Mouse (Mus musculus) stomach, embryonic 16.5 days (tissue): Measurements from ENCODE around the gene Cerkl. TPM values are rescaled to one million over a fixed set of nuclear protein-coding genes. Genes with fewer than 3 reads are reported as not detected.
A peak's percentile ranks its signal among the peaks of the same experiment; 100 is the strongest.

Source experiments
- ATAC-seq: fragments of 200-750 bp; cut with Nextera tagmentation; 2 replicates; pipeline ENCODE4 v1.8.0; 2017; ENCODE audit warnings: moderate number of reproducible peaks, moderate TSS enrichment; ENCODE audit not compliant: insufficient read depth, low FRiP score
- H3K27ac ChIP-seq: fragments of 300-500 bp; sonication (generic); 2 replicates; pipeline ENCODE4 v1.5.1; 2014; ENCODE audit warnings: low read length
- H3K27me3 ChIP-seq: fragments of 300-500 bp; sonication (generic); 2 replicates; pipeline ENCODE4 v1.6.1; 2014; ENCODE audit warnings: low read length, control low read depth, mixed read lengths; ENCODE audit not compliant: control insufficient read depth, insufficient read depth
- H3K36me3 ChIP-seq: fragments of 300-500 bp; sonication (generic); 2 replicates; pipeline ENCODE4 v1.6.1; 2014; ENCODE audit warnings: low read length; ENCODE audit not compliant: control insufficient read depth, insufficient read depth
- H3K4me1 ChIP-seq: fragments of 300-500 bp; sonication (generic); 2 replicates; pipeline ENCODE4 v1.6.1; 2014; ENCODE audit warnings: low read length, control low read depth, mixed read lengths; ENCODE audit not compliant: control insufficient read depth, insufficient read depth
- H3K4me2 ChIP-seq: fragments of 300-500 bp; sonication (generic); 2 replicates; pipeline ENCODE4 v1.6.1; 2014; ENCODE audit warnings: low read depth, low read length, mixed read lengths
- H3K4me3 ChIP-seq: fragments of 300-500 bp; sonication (generic); replicated peaks from 2 replicates; pipeline ENCODE4 v1.5.1; 2014; ENCODE audit warnings: mild to moderate bottlenecking, low read length
- H3K9ac ChIP-seq: fragments of 300-500 bp; sonication (generic); 2 replicates; pipeline ENCODE4 v1.6.1; 2014; ENCODE audit warnings: low read length
- H3K9me3 ChIP-seq: fragments of 300-500 bp; sonication (generic); replicated peaks from 2 replicates; pipeline ENCODE4 v1.6.1; 2016; ENCODE audit warnings: low read length, control low read depth; ENCODE audit not compliant: control insufficient read depth
- WGBS: fragments of 180-500 bp; shearing (Covaris S2); extraction: QIAGEN DNeasy Blood & Tissue Kit; methylation state at CpG from one replicate; pipeline ENCODE4 v1.1.7; 2014; 5-methylcytosine and 5-hydroxymethylcytosine counted together
- polyA plus RNA-seq: library from polyadenylated mRNA; unstranded; fragments of >200 nt; fragmentation: Nextera tagmentation; extraction: Ambion mirVana; gene quantifications from 2 replicates; pipeline ENCODE4 v1.2.1, GENCODE M21; 2015

The Cerkl gene
- polyA plus RNA-seq, 1 experiment from 2014 or later = 1.7 TPM

DNA sequence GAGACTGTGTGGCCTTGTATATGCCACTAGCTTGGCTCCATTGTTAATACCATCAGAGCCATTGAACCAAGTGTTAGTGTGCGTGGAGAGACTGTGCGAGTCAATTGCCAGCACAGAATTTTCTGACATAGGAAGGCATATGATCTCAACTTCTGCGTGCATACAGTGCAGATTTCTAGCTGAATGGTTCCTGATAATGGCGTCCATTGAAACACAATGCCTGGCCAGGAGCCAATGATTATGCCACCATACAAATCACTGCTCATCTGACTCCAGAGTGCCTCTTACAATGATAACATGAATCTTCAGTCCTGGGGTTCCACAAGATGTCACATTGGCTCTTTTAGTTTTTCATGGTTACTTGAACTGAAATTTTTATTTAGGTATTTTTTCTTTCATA, 7.2 kb downstream of the Cerkl start:
- Histone ChIP-seq H3K4me2 (no peak overlapping the region), H3K4me3 (no peak overlapping the region), H3K4me1 (0 out of 2 replicates have a peak, but pooled peaks cover 3% of the 10 kb centered on the region), H3K36me3 (no peaks in the 10 kb centered on the region), H3K9me3 (no peaks in the 10 kb centered on the region), H3K9ac (no peak overlapping the region), H3K27ac (no peak overlapping the region), H3K27me3 (peaks cover 8% of the 10 kb centered on the region)
- WGBS = 67% methylated on average over 4 of the region's 4 CpGs
- no peak for ATAC-seq

DNA sequence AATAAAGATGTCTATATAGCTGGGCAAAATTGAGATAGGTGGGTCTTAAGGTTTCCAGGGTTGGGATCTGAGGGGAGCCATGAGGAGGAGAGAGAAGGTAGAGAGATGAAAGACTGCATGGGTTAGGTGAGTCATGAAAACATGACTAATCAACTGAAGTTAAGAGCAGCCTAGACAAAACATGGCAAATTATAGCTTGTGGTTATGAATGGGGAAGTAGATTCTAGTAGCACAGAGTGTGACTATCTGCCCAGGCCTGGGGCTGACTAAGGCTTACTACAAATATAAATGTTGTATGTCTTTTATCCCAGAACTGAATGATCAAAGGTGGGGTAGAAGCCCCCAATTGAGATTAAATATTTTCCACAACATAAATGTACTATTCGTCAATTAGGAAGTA, 9.4 kb downstream of the Cerkl start:
- WGBS = 85% methylated on average over 1 of the region's 1 CpGs
- no peak for ATAC-seq
- no peaks in the 10 kb centered on the region for H3K4me1 ChIP-seq

DNA sequence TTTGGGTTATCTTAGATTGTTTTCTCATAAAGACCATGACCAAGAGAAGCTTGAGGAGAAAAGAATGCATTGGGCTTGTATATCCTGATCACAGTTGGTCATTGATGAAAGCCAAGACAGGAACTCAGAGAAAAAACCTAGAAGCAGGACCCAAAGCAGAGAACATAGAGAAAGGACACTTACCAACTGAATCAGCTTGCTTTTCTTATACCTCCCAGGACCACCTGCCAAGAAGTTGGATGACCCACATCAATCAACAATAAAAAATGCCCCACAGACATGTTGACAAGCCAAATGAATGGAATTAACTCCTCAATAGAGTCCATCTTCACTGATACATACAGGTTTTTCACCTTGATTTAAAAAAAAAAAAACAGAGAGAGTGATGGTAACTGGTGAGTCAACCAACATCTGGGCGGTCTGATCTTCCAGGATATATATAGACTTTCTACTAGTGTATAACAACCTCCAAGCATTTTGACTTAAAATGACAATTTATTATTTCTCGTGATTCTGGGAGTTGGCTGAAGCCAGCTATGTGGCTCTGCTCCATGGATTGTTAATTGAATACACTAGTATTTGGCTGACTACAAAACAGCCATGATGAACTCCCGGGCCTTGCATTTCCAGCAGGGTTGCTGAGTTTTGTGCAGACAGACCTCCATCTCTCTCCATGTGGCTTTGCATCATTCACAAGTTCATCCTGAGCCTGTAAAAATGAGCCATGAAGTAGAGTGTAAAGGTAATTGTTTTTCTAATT, 12.5 kb downstream of the Cerkl start:
- Histone ChIP-seq H3K4me3 (no peak overlapping the region), H3K27me3 (no peaks in the 10 kb centered on the region), H3K9ac (no peak overlapping the region), H3K4me2 (no peak overlapping the region), H3K4me1 (no peaks in the 10 kb centered on the region), H3K36me3 (no peaks in the 10 kb centered on the region), H3K27ac (no peak overlapping the region), H3K9me3 (no peaks in the 10 kb centered on the region)
- 83% methylated on average over 3 of the region's 3 CpGs for WGBS
- no peak for ATAC-seq

More for the DNA sequence above, 9.4 kb downstream of the Cerkl start:
- no peak overlapping the region for H3K4me3 ChIP-seq
- no peaks in the 10 kb centered on the region; the same call in 1 of the 2 replicates for H3K27me3 ChIP-seq
- no peak overlapping the region for H3K27ac ChIP-seq
- H3K9ac ChIP-seq = no peak overlapping the region
- no peaks in the 10 kb centered on the region for H3K9me3 ChIP-seq
- H3K4me2 ChIP-seq = no peak overlapping the region
- no peaks in the 10 kb centered on the region for H3K36me3 ChIP-seq

DNA sequence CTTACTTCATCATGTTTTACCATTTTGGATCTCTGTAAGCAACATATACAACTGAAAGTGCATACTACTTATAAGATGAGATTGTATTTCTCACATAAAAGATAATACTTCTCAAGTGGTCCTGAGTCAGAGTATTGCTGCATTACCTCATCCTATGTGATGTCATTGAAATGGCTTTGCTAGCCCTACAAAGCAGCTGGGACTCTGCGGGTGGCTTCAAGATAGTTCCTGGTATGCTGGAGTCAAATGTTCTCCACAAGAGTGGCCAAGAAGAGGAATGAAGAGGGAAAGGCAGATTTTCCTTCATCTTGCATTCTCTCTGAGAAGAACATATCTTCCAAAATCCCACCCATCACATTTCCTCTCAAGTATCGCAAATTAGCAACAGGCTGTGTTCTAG, 13.2 kb downstream of the Cerkl start:
- H3K4me1 ChIP-seq = no peaks in the 10 kb centered on the region
- H3K27ac ChIP-seq = no peak overlapping the region
- no peak overlapping the region for H3K4me2 ChIP-seq
- H3K36me3 ChIP-seq = no peaks in the 10 kb centered on the region
- no peaks in the 10 kb centered on the region for H3K9me3 ChIP-seq
- no peak for ATAC-seq
- H3K27me3 ChIP-seq = no peaks in the 10 kb centered on the region
- no peak overlapping the region for H3K9ac ChIP-seq
- 91% methylated on average over 2 of the region's 2 CpGs for WGBS
- H3K4me3 ChIP-seq = no peak overlapping the region

DNA sequence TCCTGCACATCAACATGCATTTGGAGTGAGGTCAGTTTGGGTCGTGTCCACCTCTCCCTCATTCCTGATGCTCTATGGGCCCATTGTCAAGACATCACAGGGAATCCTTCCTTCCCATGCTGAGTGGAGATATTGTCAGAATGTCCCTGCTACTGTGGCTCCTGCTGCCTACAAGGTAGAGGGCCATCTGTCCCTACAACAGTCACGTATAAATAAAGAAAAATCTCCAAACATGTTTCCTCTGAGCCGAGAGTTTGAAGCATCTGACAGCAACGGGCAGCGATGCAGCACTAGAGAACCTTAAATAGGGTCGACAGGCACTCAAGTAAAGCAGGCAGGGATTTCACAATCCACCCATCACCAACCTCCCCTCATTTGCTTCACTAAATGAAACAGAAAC, 13.7 kb downstream of the Cerkl start:
- Histone ChIP-seq H3K36me3 (no peaks in the 10 kb centered on the region), H3K27ac (no peak overlapping the region), H3K4me3 (no peak overlapping the region), H3K9me3 (no peaks in the 10 kb centered on the region), H3K4me1 (no peaks in the 10 kb centered on the region), H3K4me2 (no peak overlapping the region), H3K9ac (no peak overlapping the region), H3K27me3 (no peaks in the 10 kb centered on the region)
- no peak for ATAC-seq
- WGBS = 73% methylated on average over 6 of the region's 6 CpGs

DNA sequence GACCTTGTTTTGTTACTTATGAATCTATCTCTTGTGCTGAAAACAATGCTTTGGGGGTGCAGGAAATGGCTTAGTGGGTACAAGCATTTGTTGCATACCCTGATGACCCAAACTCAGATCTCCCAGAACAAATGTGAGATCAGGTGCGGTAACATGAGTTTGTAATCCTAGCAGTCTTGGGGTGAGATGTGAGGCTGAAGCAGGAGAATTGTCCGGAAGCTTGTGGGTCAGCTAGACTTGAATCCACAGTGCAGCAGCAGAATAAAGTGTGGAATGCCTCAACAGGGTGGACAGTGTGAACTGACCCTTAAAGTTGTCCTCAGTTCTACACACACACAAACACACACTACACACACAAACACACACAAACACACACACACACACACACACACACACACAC, 14.4 kb downstream of the Cerkl start:
- no peak overlapping the region for H3K4me3 ChIP-seq
- WGBS = 92% methylated on average over 2 of the region's 2 CpGs
- ATAC-seq = no peak
- no peaks in the 10 kb centered on the region for H3K36me3 ChIP-seq
- H3K9me3 ChIP-seq = no peaks in the 10 kb centered on the region
- H3K27me3 ChIP-seq = no peaks in the 10 kb centered on the region
- no peaks in the 10 kb centered on the region for H3K4me1 ChIP-seq
- no peak overlapping the region for H3K4me2 ChIP-seq
- H3K9ac ChIP-seq = no peak overlapping the region
- H3K27ac ChIP-seq = no peak overlapping the region

DNA sequence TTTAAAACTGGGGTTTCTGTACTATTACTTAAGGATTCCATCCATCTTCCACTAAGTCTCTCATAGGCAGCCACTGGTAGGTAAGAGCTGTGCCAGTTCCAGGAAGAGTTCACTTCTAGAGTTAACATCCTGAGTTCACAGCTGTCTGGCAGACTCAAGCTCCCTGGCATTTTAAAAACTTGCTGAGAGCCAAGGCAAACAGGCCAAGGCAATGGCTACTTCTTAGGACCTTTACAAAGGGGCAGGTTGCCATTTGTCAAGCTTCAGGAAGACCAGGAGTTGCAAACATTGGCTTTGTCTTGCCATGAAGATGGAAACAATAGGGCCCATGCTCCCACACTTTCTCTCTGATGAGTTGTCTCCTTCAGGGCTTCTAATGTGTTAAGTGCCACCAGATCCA, 26.5 kb downstream of the Cerkl start:
- Histone ChIP-seq H3K9ac (no peak overlapping the region), H3K4me3 (no peak overlapping the region), H3K27me3 (no peaks in the 10 kb centered on the region; the same call in 1 of the 2 replicates), H3K36me3 (no peaks in the 10 kb centered on the region), H3K4me2 (no peak overlapping the region), H3K27ac (no peak overlapping the region), H3K9me3 (no peaks in the 10 kb centered on the region), H3K4me1 (peaks cover 5% of the 10 kb centered on the region; the same call in 1 of the 2 replicates)
- no peak for ATAC-seq

DNA sequence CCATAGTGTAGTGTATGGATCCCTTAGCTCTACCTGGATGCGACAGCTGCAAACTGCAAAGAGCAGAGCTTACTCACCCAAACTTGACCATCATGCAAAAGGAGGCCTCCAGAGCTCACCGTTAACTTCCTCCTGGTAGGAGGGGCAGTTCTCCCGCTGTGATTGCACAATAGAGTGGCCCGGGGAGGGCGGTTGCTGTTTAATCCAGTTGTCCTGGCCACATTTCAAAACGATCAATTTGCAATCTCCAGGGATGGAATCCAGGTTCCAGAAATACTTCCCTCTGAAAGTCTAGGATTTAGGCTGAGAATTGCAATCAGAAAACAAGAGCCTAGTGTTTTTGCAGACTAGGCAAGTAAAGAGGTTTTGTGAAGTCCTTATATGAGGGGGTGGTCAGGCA, 26.9 kb downstream of the Cerkl start:
- Histone ChIP-seq H3K27ac (no peak overlapping the region), H3K4me1 (peaks cover 5% of the 10 kb centered on the region; the same call in 1 of the 2 replicates), H3K9me3 (no peaks in the 10 kb centered on the region), H3K27me3 (no peaks in the 10 kb centered on the region; the same call in 1 of the 2 replicates), H3K36me3 (no peaks in the 10 kb centered on the region), H3K4me3 (no peak overlapping the region), H3K4me2 (no peak overlapping the region), H3K9ac (no peak overlapping the region)
- no peak; the same call in 1 of the 2 replicates for ATAC-seq
- WGBS = 10% methylated on average over 6 of the region's 6 CpGs

DNA sequence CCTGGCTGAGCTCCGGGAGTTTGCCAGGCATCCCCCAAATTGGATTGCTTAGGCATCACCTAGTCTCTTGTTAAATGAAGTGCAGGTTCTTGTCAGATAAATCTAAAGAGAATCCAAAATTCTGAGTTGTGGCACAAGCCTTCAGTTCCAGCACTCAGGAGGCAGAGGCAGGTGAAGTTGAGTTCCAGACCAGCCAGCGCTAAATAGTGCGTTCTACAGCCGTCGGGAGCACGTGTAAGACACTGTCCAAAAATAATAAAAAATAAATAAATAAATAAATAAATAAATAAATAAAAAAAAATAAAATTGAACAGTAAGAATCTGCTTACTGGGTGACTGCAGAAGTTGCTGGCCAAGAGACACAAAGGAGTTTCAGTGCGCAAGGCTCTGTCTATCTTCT, 27.5 kb downstream of the Cerkl start:
- Histone ChIP-seq H3K36me3 (no peaks in the 10 kb centered on the region), H3K9ac (no peak overlapping the region; the same call in 1 of the 2 replicates), H3K27me3 (no peaks in the 10 kb centered on the region; the same call in 1 of the 2 replicates), H3K4me2 (peak overlapping the region; percentile 78), H3K9me3 (no peaks in the 10 kb centered on the region), H3K4me3 (peak overlapping the region; percentile 58), H3K27ac (no peak overlapping the region), H3K4me1 (peaks cover 5% of the 10 kb centered on the region; the same call in 1 of the 2 replicates)
- no peak for ATAC-seq
- WGBS = 21% methylated on average over 7 of the region's 7 CpGs
